Mouse (Mus musculus) cerebellum, postnatal 25 days (tissue): ENCODE data around the gene Usp1.

Experiments
- DNase-seq, 2 experiments: peaks; one replicate each; pipeline ENCODE4 v3.0.0; 2021; ENCODE audit warnings: mixed read lengths in 2 of 2

The Usp1 gene

DNA sequence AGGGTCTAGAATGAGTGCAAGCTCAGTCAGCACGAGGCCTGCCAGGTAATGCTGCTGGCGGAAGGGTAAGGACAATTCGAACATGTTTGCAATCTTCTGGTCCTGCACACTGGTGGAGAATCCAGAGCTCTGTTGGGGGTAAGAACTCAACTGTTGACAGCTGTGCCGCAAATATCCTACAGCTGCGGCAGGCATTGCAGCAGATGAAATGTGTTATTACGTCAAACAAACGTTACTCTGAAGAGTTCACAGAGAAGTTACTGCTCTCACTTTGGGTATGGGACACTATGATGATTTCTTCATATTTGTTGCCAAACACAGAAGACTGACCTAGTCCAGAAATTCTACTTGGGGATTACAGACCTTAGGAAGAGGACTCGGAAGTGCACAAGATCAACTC, 61.1 kb downstream of the Usp1 start:
- no peak for DNase-seq
